Mouse (Mus musculus): ENCODE measurements at regions not wholly inside any gene's neighbourhood (a gene's known extent, or its start where the extent isn't known, plus 50 kb on each side); places are given as distances from the start of the nearest gene placed in this dataset.

GRCm38 (mm10) chr3:143913044-143913574, 291.9 kb downstream of the Lmo4 start:
- ATAC-seq (replicated peaks; ENCODE audit: low FRiP score, low read depth): no peak
- Histone ChIP-seq H3K4me3 (replicated peaks; ENCODE audit: low read depth, low read length) (no peak overlapping the region), H3K27me3 (ENCODE audit: insufficient read depth, low read length) (no peaks in the 10 kb centered on the region), H3K27ac (no peak overlapping the region), H3K4me1 (replicated peaks; ENCODE audit: insufficient read depth, low read length) (no peaks in the 10 kb centered on the region), H3K36me3 (ENCODE audit: insufficient read depth, low read length) (no peaks in the 10 kb centered on the region), H3K4me2 (ENCODE audit: low read length) (no peak overlapping the region), H3K9me3 (replicated peaks; ENCODE audit: low read length) (no peaks in the 10 kb centered on the region), H3K9ac (ENCODE audit: low read depth, low read length) (no peak overlapping the region)
- 45% methylated on average over 3 of the region's 3 CpGs for WGBS
- TF ChIP-seq CTCF (IDR thresholded peaks at IDR 0.05; ENCODE audit: low read depth): no peak
- no peak for DNase-seq (ENCODE audit: low spot score)

- Histone ChIP-seq H3K36me3 (ENCODE audit: insufficient read depth, low read length) (no peaks in the 10 kb centered on the region), H3K4me1 (replicated peaks; ENCODE audit: insufficient read depth, low read length) (no peaks in the 10 kb centered on the region), H3K9me3 (replicated peaks; ENCODE audit: low read length) (no peaks in the 10 kb centered on the region), H3K9ac (ENCODE audit: low read depth, low read length) (no peak overlapping the region), H3K27me3 (ENCODE audit: insufficient read depth, low read length) (no peaks in the 10 kb centered on the region), H3K4me2 (ENCODE audit: low read length) (no peak overlapping the region), H3K4me3 (replicated peaks; ENCODE audit: low read depth, low read length) (no peak overlapping the region), H3K27ac (no peak overlapping the region)
- WGBS: 75% methylated on average over 6 of the region's 6 CpGs
- no peak for TF ChIP-seq CTCF (IDR thresholded peaks at IDR 0.05; ENCODE audit: low read depth)
- ATAC-seq (replicated peaks; ENCODE audit: low FRiP score, low read depth) (no peak), DNase-seq (ENCODE audit: low spot score) (no peak)
Observed at GRCm38 (mm10) chr3:143912433-143912832, 292.6 kb downstream of the Lmo4 start.

GRCm38 (mm10) chr3:143909341-143909740, 295.7 kb downstream of the Lmo4 start:
- Histone ChIP-seq H3K36me3 (ENCODE audit: insufficient read depth, low read length) (no peaks in the 10 kb centered on the region), H3K9ac (ENCODE audit: low read depth, low read length) (no peak overlapping the region), H3K9me3 (replicated peaks; ENCODE audit: low read length) (no peaks in the 10 kb centered on the region), H3K27me3 (ENCODE audit: insufficient read depth, low read length) (no peaks in the 10 kb centered on the region), H3K4me3 (replicated peaks; ENCODE audit: low read depth, low read length) (no peak overlapping the region), H3K4me1 (replicated peaks; ENCODE audit: insufficient read depth, low read length) (no peaks in the 10 kb centered on the region), H3K27ac (no peak overlapping the region), H3K4me2 (ENCODE audit: low read length) (no peak overlapping the region)
- WGBS: 76% methylated on average over 6 of the region's 6 CpGs
- TF ChIP-seq CTCF (IDR thresholded peaks at IDR 0.05; ENCODE audit: low read depth): no peak
- no peak for ATAC-seq (replicated peaks; ENCODE audit: low FRiP score, low read depth)
- DNase-seq (ENCODE audit: low spot score): no peak

DNA sequence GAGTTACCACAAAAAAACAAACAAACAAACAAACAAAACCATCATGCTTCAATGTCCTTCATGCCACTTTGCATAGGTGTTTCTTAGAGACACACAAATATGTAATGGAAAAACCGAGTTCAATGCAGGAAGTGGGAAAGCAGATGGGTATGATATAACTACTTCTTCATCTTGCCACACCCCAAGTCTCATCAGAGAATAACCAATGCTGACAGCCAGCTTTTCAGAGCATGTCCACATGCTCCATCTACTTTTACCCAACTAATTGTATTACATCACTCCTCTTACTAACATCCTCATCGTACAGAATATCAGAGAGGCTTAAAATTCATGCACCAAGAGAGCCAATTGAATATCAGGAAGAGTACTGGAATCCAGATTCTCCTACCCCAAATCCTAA, 301.6 kb downstream of the Lmo4 start:
- no peak for TF ChIP-seq CTCF (IDR thresholded peaks at IDR 0.05; ENCODE audit: low read depth)
- no peaks in the 10 kb centered on the region for H3K36me3 ChIP-seq (ENCODE audit: insufficient read depth, low read length)
- H3K4me2 ChIP-seq (ENCODE audit: low read length): no peak overlapping the region
- ATAC-seq (replicated peaks; ENCODE audit: low FRiP score, low read depth) (no peak), DNase-seq (ENCODE audit: low spot score) (no peak)
- H3K9ac ChIP-seq (ENCODE audit: low read depth, low read length): no peak overlapping the region
- H3K27ac ChIP-seq: no peak overlapping the region
- no peak overlapping the region for H3K4me3 ChIP-seq (replicated peaks; ENCODE audit: low read depth, low read length)
- H3K27me3 ChIP-seq (ENCODE audit: insufficient read depth, low read length): no peaks in the 10 kb centered on the region
- no peaks in the 10 kb centered on the region for H3K4me1 ChIP-seq (replicated peaks; ENCODE audit: insufficient read depth, low read length)
- H3K9me3 ChIP-seq (replicated peaks; ENCODE audit: low read length): no peaks in the 10 kb centered on the region
- 90% methylated on average over 2 of the region's 2 CpGs for WGBS

DNA sequence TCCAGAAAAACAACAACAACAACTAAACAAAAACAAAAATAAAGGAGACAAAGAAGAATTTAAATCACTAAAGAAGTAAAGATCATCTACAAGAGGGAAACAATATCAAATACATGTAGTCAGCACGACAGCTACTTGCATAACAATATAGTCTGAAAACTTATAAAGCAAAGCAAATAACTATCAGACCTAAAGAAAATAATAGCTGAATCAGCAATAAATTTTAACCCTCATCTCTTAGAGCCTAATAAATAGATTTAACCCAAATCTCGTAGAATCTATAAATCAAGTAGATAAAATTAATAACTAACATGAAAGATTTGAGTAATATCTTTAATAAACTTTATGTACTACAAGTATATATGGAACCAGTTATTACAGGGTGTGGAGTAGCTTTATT, 324.2 kb downstream of the Lmo4 start:
- H3K4me1 ChIP-seq (replicated peaks; ENCODE audit: insufficient read depth, low read length): no peaks in the 10 kb centered on the region
- H3K27ac ChIP-seq: no peak overlapping the region
- H3K27me3 ChIP-seq (ENCODE audit: insufficient read depth, low read length): no peaks in the 10 kb centered on the region
- no peaks in the 10 kb centered on the region for H3K9me3 ChIP-seq (replicated peaks; ENCODE audit: low read length)
- no peak overlapping the region for H3K9ac ChIP-seq (ENCODE audit: low read depth, low read length)
- no peak overlapping the region for H3K4me3 ChIP-seq (replicated peaks; ENCODE audit: low read depth, low read length)
- WGBS: 81% methylated on average over 2 of the region's 2 CpGs
- DNase-seq (ENCODE audit: low spot score) (no peak), ATAC-seq (replicated peaks; ENCODE audit: low FRiP score, low read depth) (no peak)
- no peak overlapping the region for H3K4me2 ChIP-seq (ENCODE audit: low read length)
- H3K36me3 ChIP-seq (ENCODE audit: insufficient read depth, low read length): no peaks in the 10 kb centered on the region
- no peak for TF ChIP-seq CTCF (IDR thresholded peaks at IDR 0.05; ENCODE audit: low read depth)

DNA sequence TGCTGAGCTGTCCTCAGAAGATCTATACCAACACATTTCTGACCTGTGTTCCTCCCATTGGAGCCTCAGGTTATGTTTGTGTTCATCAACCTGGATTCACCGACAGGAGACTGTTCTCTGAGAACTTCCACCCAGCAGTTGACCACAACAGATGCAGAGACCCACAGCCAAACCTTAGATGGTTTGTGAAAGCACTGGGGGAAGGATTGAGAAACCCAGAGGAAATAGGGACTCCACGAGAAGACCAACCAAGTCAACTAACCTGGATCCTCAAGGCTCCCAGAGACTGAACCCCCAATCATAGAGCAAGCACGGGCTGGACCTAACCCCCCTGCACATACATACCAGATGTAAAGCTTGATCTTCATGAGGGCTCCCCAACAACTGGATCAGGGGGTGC, 331.1 kb downstream of the Lmo4 start:
- Histone ChIP-seq H3K4me1 (replicated peaks; ENCODE audit: insufficient read depth, low read length) (no peaks in the 10 kb centered on the region), H3K36me3 (ENCODE audit: insufficient read depth, low read length) (no peaks in the 10 kb centered on the region), H3K4me3 (replicated peaks; ENCODE audit: low read depth, low read length) (no peak overlapping the region), H3K27me3 (ENCODE audit: insufficient read depth, low read length) (no peaks in the 10 kb centered on the region), H3K27ac (no peak overlapping the region), H3K4me2 (ENCODE audit: low read length) (no peak overlapping the region), H3K9ac (ENCODE audit: low read depth, low read length) (no peak overlapping the region), H3K9me3 (replicated peaks; ENCODE audit: low read length) (no peaks in the 10 kb centered on the region)
- WGBS: 93% methylated on average over 3 of the region's 3 CpGs
- TF ChIP-seq CTCF (IDR thresholded peaks at IDR 0.05; ENCODE audit: low read depth): no peak
- ATAC-seq (replicated peaks; ENCODE audit: low FRiP score, low read depth) (no peak), DNase-seq (ENCODE audit: low spot score) (no peak)

DNA sequence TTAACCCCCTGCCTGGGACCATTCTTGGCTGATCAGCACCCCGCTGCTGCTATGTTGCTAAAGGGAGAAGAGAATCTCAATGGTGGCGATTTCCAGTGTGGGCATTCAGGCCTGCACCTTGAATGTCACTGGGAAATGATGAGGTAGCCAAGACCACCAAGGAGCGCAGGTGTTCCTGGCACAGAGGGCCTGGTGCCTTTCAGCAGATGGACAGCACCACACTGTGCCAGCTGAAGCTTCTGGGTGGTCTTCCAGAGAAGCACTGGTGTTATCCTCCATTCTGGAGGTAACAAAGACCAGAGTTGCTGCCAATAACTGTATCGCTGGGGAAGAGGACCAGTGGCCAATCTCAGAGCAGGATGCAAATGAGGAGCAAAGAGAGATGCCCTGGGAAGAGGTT, 338.5 kb downstream of the Lmo4 start:
- H3K27me3 ChIP-seq (ENCODE audit: insufficient read depth, low read length): no peaks in the 10 kb centered on the region
- ATAC-seq (replicated peaks; ENCODE audit: low FRiP score, low read depth): no peak
- DNase-seq (ENCODE audit: low spot score): no peak
- H3K9ac ChIP-seq (ENCODE audit: low read depth, low read length): no peak overlapping the region
- no peak overlapping the region for H3K4me3 ChIP-seq (replicated peaks; ENCODE audit: low read depth, low read length)
- no peaks in the 10 kb centered on the region for H3K9me3 ChIP-seq (replicated peaks; ENCODE audit: low read length)
- no peak for TF ChIP-seq CTCF (IDR thresholded peaks at IDR 0.05; ENCODE audit: low read depth)
- H3K27ac ChIP-seq: no peak overlapping the region
- WGBS: 80% methylated on average over 4 of the region's 4 CpGs
- no peak overlapping the region for H3K4me2 ChIP-seq (ENCODE audit: low read length)
- H3K36me3 ChIP-seq (ENCODE audit: insufficient read depth, low read length): no peaks in the 10 kb centered on the region
- H3K4me1 ChIP-seq (replicated peaks; ENCODE audit: insufficient read depth, low read length): peaks cover 4% of the 10 kb centered on the region; the same call in 1 of the 2 replicates
